Mouse (Mus musculus): Measurements from ENCODE around the gene Rrp15. TPM values are rescaled to one million over a fixed set of nuclear protein-coding genes. Genes with fewer than 3 reads are reported as not detected.

Gene Rrp15
- total and polyA plus RNA-seq, 3 experiments, result 130 to 142 TPM; not detected in 1

GRCm38 (mm10) chr1:186749675-186750283 is 621 bp upstream of the Rrp15 start:
- Histone ChIP-seq H3K9ac (ENCODE audit: control insufficient read depth, low read depth, low read length, poor library complexity, severe bottlenecking) (peak overlapping the region; percentile 89), H3K9me3 (replicated peaks; ENCODE audit: insufficient read depth, low read length) (no peaks in the 10 kb centered on the region), H3K4me3 (ENCODE audit: control insufficient read depth in 1 of 2, insufficient read depth in 1 of 2, low read depth in 2 of 2, low read length in 2 of 2) (peak overlapping the region; percentile 89 to 97), H3K27me3 (ENCODE audit: control insufficient read depth in 1 of 2, insufficient read depth in 2 of 2, low read length in 2 of 2) (no peaks in the 10 kb centered on the region), H3K4me1 (ENCODE audit: control insufficient read depth in 1 of 2, insufficient read depth in 2 of 2, low read length in 2 of 2) (peaks cover 0 to 9% of the 10 kb centered on the region in 2 experiments; a peak in 2 of 4 replicates), H3K27ac (ENCODE audit: control insufficient read depth, low read depth, low read length) (peak overlapping the region; percentile 73), H3K79me2 (ENCODE audit: control insufficient read depth, insufficient read depth, low read length, poor library complexity) (peaks cover 44% of the 10 kb centered on the region), H3K36me3 (ENCODE audit: control insufficient read depth in 1 of 2, insufficient read depth in 2 of 2, low read length in 2 of 2) (peaks cover 0 to 14% of the 10 kb centered on the region in 2 experiments; a peak in 2 of 4 replicates)
- no peak for DNase-seq (ENCODE audit: low read depth, low spot score)
- no peak for TF ChIP-seq E2F4 (IDR thresholded peaks at IDR 0.05; ENCODE audit: borderline replicate concordance, low read depth, low read length)
- TF ChIP-seq ZNF384 (IDR thresholded peaks at IDR 0.05; ENCODE audit: low read depth, low read length), result no peak
- TF ChIP-seq SMC3 (IDR thresholded peaks at IDR 0.05; ENCODE audit: low read depth, low read length), result no peak
- TF ChIP-seq TAL1 (IDR thresholded peaks at IDR 0.05; ENCODE audit: low read length), result no peak
- no peak for TF ChIP-seq HCFC1 (IDR thresholded peaks at IDR 0.05; ENCODE audit: low read depth, low read length)
- TF ChIP-seq SIN3A (IDR thresholded peaks at IDR 0.05; ENCODE audit: low read length), result no peak; the same call in 1 of the 2 replicates
- no peak for TF ChIP-seq ETS1 (IDR thresholded peaks at IDR 0.05; ENCODE audit: low read depth, low read length)
- TF ChIP-seq GATA1 (IDR thresholded peaks at IDR 0.05; ENCODE audit: low read depth, low read length), result no peak
- no peak for TF ChIP-seq MXI1 (IDR thresholded peaks at IDR 0.05; ENCODE audit: low read depth, low read length)
- no peak for TF ChIP-seq ZMIZ1 (IDR thresholded peaks at IDR 0.05; ENCODE audit: low read depth, low read length)
- no peak for TF ChIP-seq NRF1 (IDR thresholded peaks at IDR 0.05; ENCODE audit: insufficient read depth, low read depth, low read length, poor library complexity, severe bottlenecking)
- no peak for TF ChIP-seq RAD21 (IDR thresholded peaks at IDR 0.05; ENCODE audit: low read depth, low read length)
- TF ChIP-seq KAT2A (conservative IDR thresholded peaks at IDR 0.05; ENCODE audit: low read depth, low read length), result no peak
- TF ChIP-seq CHD2 (IDR thresholded peaks at IDR 0.05; ENCODE audit: low read length), result no peak
- TF ChIP-seq USF2 (IDR thresholded peaks at IDR 0.05; ENCODE audit: borderline replicate concordance in 1 of 2, insufficient read depth in 1 of 2, low read depth in 1 of 2, low read length in 2 of 2), result no peak
- TF ChIP-seq TCF12 (IDR thresholded peaks at IDR 0.05; ENCODE audit: low read depth, low read length), result no peak
- no peak for TF ChIP-seq POLR2AphosphoS5 (IDR thresholded peaks at IDR 0.05; ENCODE audit: borderline replicate concordance, low read depth, low read length)
- TF ChIP-seq GABPA (IDR thresholded peaks at IDR 0.05; ENCODE audit: low read depth, low read length), result no peak
- no peak for TF ChIP-seq JUND (IDR thresholded peaks at IDR 0.05; ENCODE audit: low read depth, low read length)
- TF ChIP-seq TBP (IDR thresholded peaks at IDR 0.05; ENCODE audit: low read depth, low read length), result no peak

- Histone ChIP-seq H3K4me1 (ENCODE audit: control insufficient read depth in 1 of 2, insufficient read depth in 2 of 2, low read length in 2 of 2) (peaks cover 0 to 5% of the 10 kb centered on the region in 2 experiments; a peak in 2 of 4 replicates), H3K79me2 (ENCODE audit: control insufficient read depth, insufficient read depth, low read length, poor library complexity) (peaks cover 39% of the 10 kb centered on the region), H3K27ac (ENCODE audit: control insufficient read depth, low read depth, low read length) (no peak overlapping the region), H3K4me3 (ENCODE audit: control insufficient read depth in 1 of 2, insufficient read depth in 1 of 2, low read depth in 2 of 2, low read length in 2 of 2) (no peak overlapping the region), H3K27me3 (ENCODE audit: control insufficient read depth in 1 of 2, insufficient read depth in 2 of 2, low read length in 2 of 2) (no peaks in the 10 kb centered on the region), H3K9me3 (replicated peaks; ENCODE audit: insufficient read depth, low read length) (no peaks in the 10 kb centered on the region), H3K36me3 (ENCODE audit: control insufficient read depth in 1 of 2, insufficient read depth in 2 of 2, low read length in 2 of 2) (peaks cover 6 to 9% of the 10 kb centered on the region in 2 experiments), H3K9ac (ENCODE audit: control insufficient read depth, low read depth, low read length, poor library complexity, severe bottlenecking) (no peak overlapping the region)
- TF ChIP-seq POLR2A (IDR thresholded peaks at IDR 0.05; ENCODE audit: control insufficient read depth in 1 of 2, insufficient read depth in 1 of 2, low read depth in 1 of 2, low read length in 2 of 2, poor library complexity in 1 of 2), result no peak
- no peak for TF ChIP-seq KAT2A (conservative IDR thresholded peaks at IDR 0.05; ENCODE audit: low read depth, low read length)
- TF ChIP-seq MEF2A (IDR thresholded peaks at IDR 0.05; ENCODE audit: extremely low read depth, insufficient replicate concordance, low read depth, low read length, poor library complexity, severe bottlenecking), result no peak
- no peak for TF ChIP-seq ZKSCAN1 (IDR thresholded peaks at IDR 0.05; ENCODE audit: low read depth, low read length)
- no peak for TF ChIP-seq GATA1 (IDR thresholded peaks at IDR 0.05; ENCODE audit: low read depth, low read length)
- DNase-seq (ENCODE audit: low read depth, low spot score), result no peak
These were observed 9.3 kb downstream of the Rrp15 start for GRCm38 (mm10) chr1:186739828-186740227.
